Mouse (Mus musculus): ENCODE results near the gene Adtrp. TPM values are rescaled to one million over a fixed set of nuclear protein-coding genes. Genes with fewer than 3 reads are reported as not detected.

Gene Adtrp
- polyA plus RNA-seq (2015; fragmentation: Nextera tagmentation; extraction: Ambion mirVana) = 41.1 and 42.3 TPM in 2 replicates

- H3K27ac ChIP-seq (replicated peaks) = 0 out of 2 replicates have a peak within 1 kb of the TSS, but pooled peaks have one; percentile 40
- peak; percentile 26 for DNase-seq (ENCODE audit: low spot score)
- H3K36me3 ChIP-seq (ENCODE audit: control insufficient read depth, insufficient read depth, low read length) = no peaks in the 10 kb centered on the region
- H3K27me3 ChIP-seq (ENCODE audit: control insufficient read depth, insufficient read depth, low read length) = no peaks in the 10 kb centered on the region
- H3K4me3 ChIP-seq (ENCODE audit: low read depth, low read length) = no peak within 1 kb of the TSS
- WGBS = 54% methylated on average over 11 of the region's 11 CpGs
- no peaks in the 10 kb centered on the region for H3K4me1 ChIP-seq (replicated peaks; ENCODE audit: control insufficient read depth, insufficient read depth)
- H3K9ac ChIP-seq (ENCODE audit: low read length) = no peak within 1 kb of the TSS
- TF ChIP-seq CTCF (IDR thresholded peaks at IDR 0.05; ENCODE audit: low read depth) = no peak
- TF ChIP-seq EP300 (optimal IDR thresholded peaks at IDR 0.05) = no peak
- no peak within 1 kb of the TSS for H3K4me2 ChIP-seq (replicated peaks; ENCODE audit: low read depth)
- H3K9me3 ChIP-seq (ENCODE audit: control insufficient read depth, low read length) = no peaks in the 10 kb centered on the region
- no peak; the same call in 1 of the 2 replicates for ATAC-seq (ENCODE audit: low FRiP score, low TSS enrichment)
Measured at GRCm38 (mm10) chr13:41847516-41848126, at the start of gene Adtrp. Gene Adtrp (minus strand): TSS chr13:41847684.

- Histone ChIP-seq H3K27me3 (ENCODE audit: control insufficient read depth, insufficient read depth, low read length) (no peaks in the 10 kb centered on the region), H3K4me2 (replicated peaks; ENCODE audit: low read depth) (no peak overlapping the region), H3K4me3 (ENCODE audit: low read depth, low read length) (no peak overlapping the region), H3K27ac (replicated peaks) (no peak overlapping the region), H3K36me3 (ENCODE audit: control insufficient read depth, insufficient read depth, low read length) (no peaks in the 10 kb centered on the region), H3K9me3 (ENCODE audit: control insufficient read depth, low read length) (no peaks in the 10 kb centered on the region), H3K4me1 (replicated peaks; ENCODE audit: control insufficient read depth, insufficient read depth) (no peaks in the 10 kb centered on the region), H3K9ac (ENCODE audit: low read length) (no peak overlapping the region)
- TF ChIP-seq CTCF (IDR thresholded peaks at IDR 0.05; ENCODE audit: low read depth) (no peak), EP300 (optimal IDR thresholded peaks at IDR 0.05) (no peak)
- ATAC-seq (ENCODE audit: low FRiP score, low TSS enrichment) (no peak), DNase-seq (ENCODE audit: low spot score) (no peak)
- WGBS = 91% methylated on average over 12 of the region's 12 CpGs
Measured at GRCm38 (mm10) chr13:41892016-41892415, 44.5 kb upstream of the Adtrp start.

GRCm38 (mm10) chr13:41890618-41891017 is 43.1 kb upstream of the Adtrp start:
- Histone ChIP-seq H3K27me3 (ENCODE audit: control insufficient read depth, insufficient read depth, low read length) (no peaks in the 10 kb centered on the region), H3K9me3 (ENCODE audit: control insufficient read depth, low read length) (no peaks in the 10 kb centered on the region), H3K4me3 (ENCODE audit: low read depth, low read length) (no peak overlapping the region), H3K4me1 (replicated peaks; ENCODE audit: control insufficient read depth, insufficient read depth) (no peaks in the 10 kb centered on the region), H3K9ac (ENCODE audit: low read length) (no peak overlapping the region), H3K27ac (replicated peaks) (no peak overlapping the region), H3K4me2 (replicated peaks; ENCODE audit: low read depth) (no peak overlapping the region), H3K36me3 (ENCODE audit: control insufficient read depth, insufficient read depth, low read length) (no peaks in the 10 kb centered on the region)
- no peak for DNase-seq (ENCODE audit: low spot score)
- no peak for ATAC-seq (ENCODE audit: low FRiP score, low TSS enrichment)
- TF ChIP-seq CTCF (IDR thresholded peaks at IDR 0.05; ENCODE audit: low read depth) (no peak), EP300 (optimal IDR thresholded peaks at IDR 0.05) (no peak)
- 73% methylated on average over 4 of the region's 4 CpGs for WGBS

- Histone ChIP-seq H3K4me1 (replicated peaks; ENCODE audit: control insufficient read depth, insufficient read depth) (no peaks in the 10 kb centered on the region), H3K4me3 (ENCODE audit: low read depth, low read length) (no peak overlapping the region), H3K36me3 (ENCODE audit: control insufficient read depth, insufficient read depth, low read length) (no peaks in the 10 kb centered on the region), H3K4me2 (replicated peaks; ENCODE audit: low read depth) (no peak overlapping the region), H3K9ac (ENCODE audit: low read length) (no peak overlapping the region), H3K9me3 (ENCODE audit: control insufficient read depth, low read length) (no peaks in the 10 kb centered on the region), H3K27me3 (ENCODE audit: control insufficient read depth, insufficient read depth, low read length) (no peaks in the 10 kb centered on the region), H3K27ac (replicated peaks) (no peak overlapping the region)
- 77% methylated on average over 2 of the region's 2 CpGs for WGBS
- TF ChIP-seq EP300 (optimal IDR thresholded peaks at IDR 0.05) (no peak), CTCF (IDR thresholded peaks at IDR 0.05; ENCODE audit: low read depth) (no peak)
- DNase-seq (ENCODE audit: low spot score) (no peak), ATAC-seq (ENCODE audit: low FRiP score, low TSS enrichment) (no peak)
Measured at GRCm38 (mm10) chr13:41890111-41890600, 42.7 kb upstream of the Adtrp start.

- Histone ChIP-seq H3K27ac (replicated peaks) (no peak overlapping the region), H3K36me3 (ENCODE audit: control insufficient read depth, insufficient read depth, low read length) (no peaks in the 10 kb centered on the region), H3K4me1 (replicated peaks; ENCODE audit: control insufficient read depth, insufficient read depth) (no peaks in the 10 kb centered on the region), H3K9ac (ENCODE audit: low read length) (no peak overlapping the region), H3K27me3 (ENCODE audit: control insufficient read depth, insufficient read depth, low read length) (no peaks in the 10 kb centered on the region), H3K4me2 (replicated peaks; ENCODE audit: low read depth) (no peak overlapping the region), H3K9me3 (ENCODE audit: control insufficient read depth, low read length) (no peaks in the 10 kb centered on the region), H3K4me3 (ENCODE audit: low read depth, low read length) (no peak overlapping the region)
- WGBS = 74% methylated on average over 2 of the region's 2 CpGs
- TF ChIP-seq CTCF (IDR thresholded peaks at IDR 0.05; ENCODE audit: low read depth) = no peak
- TF ChIP-seq EP300 (optimal IDR thresholded peaks at IDR 0.05) = no peak
- DNase-seq (ENCODE audit: low spot score) = no peak
- ATAC-seq (ENCODE audit: low FRiP score, low TSS enrichment) = no peak
Measured at GRCm38 (mm10) chr13:41888644-41889043, 41.2 kb upstream of the Adtrp start.

- Histone ChIP-seq H3K27ac (replicated peaks) (no peak overlapping the region), H3K27me3 (ENCODE audit: control insufficient read depth, insufficient read depth, low read length) (no peaks in the 10 kb centered on the region), H3K4me2 (replicated peaks; ENCODE audit: low read depth) (no peak overlapping the region), H3K4me3 (ENCODE audit: low read depth, low read length) (no peak overlapping the region), H3K4me1 (replicated peaks; ENCODE audit: control insufficient read depth, insufficient read depth) (no peaks in the 10 kb centered on the region), H3K36me3 (ENCODE audit: control insufficient read depth, insufficient read depth, low read length) (no peaks in the 10 kb centered on the region), H3K9ac (ENCODE audit: low read length) (no peak overlapping the region), H3K9me3 (ENCODE audit: control insufficient read depth, low read length) (no peaks in the 10 kb centered on the region)
- 77% methylated on average over 4 of the region's 4 CpGs for WGBS
- TF ChIP-seq CTCF (IDR thresholded peaks at IDR 0.05; ENCODE audit: low read depth) = no peak
- TF ChIP-seq EP300 (optimal IDR thresholded peaks at IDR 0.05) = no peak
- ATAC-seq (ENCODE audit: low FRiP score, low TSS enrichment) (no peak), DNase-seq (ENCODE audit: low spot score) (no peak)
Measured at GRCm38 (mm10) chr13:41886120-41886519, 38.6 kb upstream of the Adtrp start.
